Mouse (Mus musculus) cerebellum, adult 2 months (tissue): Measurements from ENCODE around the gene Dlk1.

Source experiments
- CTCF ChIP-seq: fragments of 200-500 bp; IDR thresholded peaks from 2 replicates; pipeline ENCODE4 v1.5.1; 2011; ENCODE audit warnings: low read depth, mild to moderate bottlenecking, control low read depth, low read length, moderate library complexity, borderline replicate concordance; ENCODE audit not compliant: insufficient read depth
- POLR2A ChIP-seq: fragments of 200-500 bp; IDR thresholded peaks from 2 replicates; pipeline ENCODE4 v1.6.1; 2011; ENCODE audit warnings: low read length, control low read depth, borderline replicate concordance; ENCODE audit not compliant: insufficient read depth

DNA sequence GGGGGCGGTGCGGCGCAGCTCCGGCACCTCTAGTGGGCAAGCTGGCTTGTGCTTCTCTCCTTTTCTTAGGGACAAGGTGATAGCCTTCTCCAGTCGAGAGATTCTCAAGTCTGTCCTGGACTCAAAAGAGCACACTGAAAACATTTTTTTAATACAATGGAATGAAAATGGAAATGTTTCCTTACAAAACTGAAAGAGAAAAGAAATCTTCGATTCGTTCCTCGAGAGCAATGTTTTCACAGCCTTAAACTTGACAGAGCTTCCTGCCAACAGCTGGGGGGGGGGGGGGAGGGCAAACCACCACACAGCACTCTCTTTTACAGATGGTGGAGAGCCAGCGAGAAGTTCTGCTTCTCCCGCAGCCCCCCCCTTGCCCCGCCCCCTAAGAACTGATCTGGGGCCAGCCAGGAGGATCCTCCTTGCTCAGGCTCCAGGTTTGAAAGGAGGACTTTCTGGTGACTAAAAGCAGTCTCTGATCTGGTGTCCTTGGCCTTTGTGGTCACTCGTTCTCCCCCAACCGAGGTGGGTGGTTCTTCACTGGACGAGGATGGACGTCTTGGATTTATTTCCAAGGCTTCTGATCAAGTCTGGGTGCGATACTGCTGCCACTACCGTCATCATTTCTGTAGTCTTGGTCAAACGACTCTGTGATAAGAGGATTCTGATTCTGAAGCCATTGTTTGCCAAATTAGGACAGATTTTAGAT, 6.2 kb upstream of the Dlk1 start:
- TF ChIP-seq CTCF (no peak), POLR2A (no peak)
